Mouse (Mus musculus) stomach, postnatal 0 days (tissue): ENCODE measurements around the gene 4930430F08Rik.

Experiments used
- CTCF ChIP-seq: IDR thresholded peaks from 2 replicates; pipeline ENCODE4 v1.5.1; 2016; ENCODE audit warnings: antibody characterized with exemption, low read depth, mild to moderate bottlenecking, moderate library complexity
- EP300 ChIP-seq: optimal IDR thresholded peaks from 2 replicates; pipeline ENCODE3; 2016; ENCODE audit warnings: antibody characterized with exemption

GRCm38 (mm10) chr10:100522330-100522729, 67.9 kb downstream of the 4930430F08Rik start:
- TF ChIP-seq CTCF (no peak), EP300 (no peak)
